Mouse (Mus musculus): Measurements from ENCODE around the gene Adcyap1r1. TPM values are rescaled to one million over a fixed set of nuclear protein-coding genes. Genes with fewer than 3 reads are reported as not detected.

The Adcyap1r1 gene
- total and polyA plus RNA-seq, 3 experiments, result not detected

GRCm38 (mm10) chr6:55416202-55416601 lies 35.6 kb upstream of the Adcyap1r1 start:
- peaks cover 87% of the 10 kb centered on the region for H3K27me3 ChIP-seq (replicated peaks)
- TF ChIP-seq IRF4 (IDR thresholded peaks at IDR 0.05; ENCODE audit: low read depth, low read length) (no peak), BHLHE40 (IDR thresholded peaks at IDR 0.05; ENCODE audit: low read depth, low read length) (no peak), NELFE (IDR thresholded peaks at IDR 0.05; ENCODE audit: low read depth, low read length) (no peak), ELF1 (IDR thresholded peaks at IDR 0.05; ENCODE audit: low read depth, low read length) (no peak), ZNF384 (IDR thresholded peaks at IDR 0.05; ENCODE audit: low read depth, low read length) (no peak), PAX5 (IDR thresholded peaks at IDR 0.05; ENCODE audit: low read length) (no peak), NRF1 (IDR thresholded peaks at IDR 0.05; ENCODE audit: low read depth, low read length) (no peak), EP300 (IDR thresholded peaks at IDR 0.05; ENCODE audit: low read length) (no peak)
- in situ Hi-C loops (cut with MboI; ENCODE audit: low pct_ligation_motif_present, low pct_unique_long_range_greater_than_20kb, low sequenced_read_pairs), result no loop called here
- no peak overlapping the region for H3K4me3 ChIP-seq (replicated peaks in 1 of 3; ENCODE audit: low read depth in 2 of 3, low read length in 2 of 3, poor library complexity in 1 of 3)
- no peaks in the 10 kb centered on the region for H3K36me3 ChIP-seq (replicated peaks in 1 of 2; ENCODE audit: control insufficient read depth in 1 of 2, insufficient read depth in 1 of 2, low read length in 1 of 2)
- no peaks in the 10 kb centered on the region for H3K4me1 ChIP-seq (ENCODE audit: control insufficient read depth in 1 of 2, insufficient read depth in 2 of 2)
- H3K9me3 ChIP-seq (replicated peaks; ENCODE audit: low read length), result no peaks in the 10 kb centered on the region
- no peak overlapping the region for H3K4me2 ChIP-seq (ENCODE audit: insufficient read depth, low read depth, poor library complexity, severe bottlenecking)
- H3K27ac ChIP-seq (ENCODE audit: insufficient read depth, low read depth), result no peak overlapping the region
- H3K79me2 ChIP-seq (replicated peaks; ENCODE audit: control insufficient read depth, extremely low read depth, insufficient read depth, poor library complexity, severe bottlenecking), result no peaks in the 10 kb centered on the region
- H3K9ac ChIP-seq (ENCODE audit: insufficient read depth, low read depth), result no peak overlapping the region
- dilution Hi-C loops (cut with MboI; ENCODE audit: extremely low pct_ligation_motif_present, extremely low pct_unique_long_range_greater_than_20kb, low sequenced_read_pairs), result no loop called here
- no peak for DNase-seq (ENCODE audit: extremely low read depth)

GRCm38 (mm10) chr6:55418746-55419410 lies 32.9 kb upstream of the Adcyap1r1 start:
- peaks cover 81% of the 10 kb centered on the region for H3K27me3 ChIP-seq (replicated peaks)
- no peak for DNase-seq (ENCODE audit: extremely low read depth)
- no peak for TF ChIP-seq GABPA (IDR thresholded peaks at IDR 0.05; ENCODE audit: insufficient replicate concordance, low read depth, low read length)
- H3K9ac ChIP-seq (ENCODE audit: insufficient read depth, low read depth), result no peak overlapping the region
- dilution Hi-C loops (cut with MboI; ENCODE audit: extremely low pct_ligation_motif_present, extremely low pct_unique_long_range_greater_than_20kb, low sequenced_read_pairs), result no loop called here
- H3K36me3 ChIP-seq (replicated peaks in 1 of 2; ENCODE audit: control insufficient read depth in 1 of 2, insufficient read depth in 1 of 2, low read length in 1 of 2), result no peaks in the 10 kb centered on the region
- H3K4me2 ChIP-seq (ENCODE audit: insufficient read depth, low read depth, poor library complexity, severe bottlenecking), result no peak overlapping the region
- H3K9me3 ChIP-seq (replicated peaks; ENCODE audit: low read length), result no peaks in the 10 kb centered on the region
- no peak overlapping the region for H3K27ac ChIP-seq (ENCODE audit: insufficient read depth, low read depth)
- H3K79me2 ChIP-seq (replicated peaks; ENCODE audit: control insufficient read depth, extremely low read depth, insufficient read depth, poor library complexity, severe bottlenecking), result no peaks in the 10 kb centered on the region
- no peaks in the 10 kb centered on the region for H3K4me1 ChIP-seq (ENCODE audit: control insufficient read depth in 1 of 2, insufficient read depth in 2 of 2)
- no peak overlapping the region for H3K4me3 ChIP-seq (replicated peaks in 1 of 3; ENCODE audit: low read depth in 2 of 3, low read length in 2 of 3, poor library complexity in 1 of 3)
- in situ Hi-C loops (cut with MboI; ENCODE audit: low pct_ligation_motif_present, low pct_unique_long_range_greater_than_20kb, low sequenced_read_pairs), result no loop called here

- Histone ChIP-seq H3K9ac (ENCODE audit: insufficient read depth, low read depth) (no peak overlapping the region), H3K36me3 (replicated peaks in 1 of 2; ENCODE audit: control insufficient read depth in 1 of 2, insufficient read depth in 1 of 2, low read length in 1 of 2) (no peaks in the 10 kb centered on the region), H3K4me3 (replicated peaks in 1 of 3; ENCODE audit: low read depth in 2 of 3, low read length in 2 of 3, poor library complexity in 1 of 3) (no peak overlapping the region), H3K27me3 (replicated peaks) (peaks cover 83% of the 10 kb centered on the region), H3K9me3 (replicated peaks; ENCODE audit: low read length) (no peaks in the 10 kb centered on the region), H3K4me2 (ENCODE audit: insufficient read depth, low read depth, poor library complexity, severe bottlenecking) (no peak overlapping the region), H3K79me2 (replicated peaks; ENCODE audit: control insufficient read depth, extremely low read depth, insufficient read depth, poor library complexity, severe bottlenecking) (no peaks in the 10 kb centered on the region), H3K4me1 (ENCODE audit: control insufficient read depth in 1 of 2, insufficient read depth in 2 of 2) (no peaks in the 10 kb centered on the region), H3K27ac (ENCODE audit: insufficient read depth, low read depth) (no peak overlapping the region)
- in situ Hi-C loops (cut with MboI; ENCODE audit: low pct_ligation_motif_present, low pct_unique_long_range_greater_than_20kb, low sequenced_read_pairs), result no loop called here
- TF ChIP-seq UBTF (IDR thresholded peaks at IDR 0.05; ENCODE audit: low read depth, low read length), result no peak
- TF ChIP-seq MEF2A (IDR thresholded peaks at IDR 0.05; ENCODE audit: borderline replicate concordance, low read depth, low read length), result no peak
- TF ChIP-seq JUN (IDR thresholded peaks at IDR 0.05; ENCODE audit: insufficient read depth, low read depth, low read length), result no peak
- no peak for TF ChIP-seq USF1 (IDR thresholded peaks at IDR 0.05; ENCODE audit: low read depth, low read length)
- no peak for TF ChIP-seq ELF1 (IDR thresholded peaks at IDR 0.05; ENCODE audit: low read depth, low read length)
- no peak for TF ChIP-seq NRF1 (IDR thresholded peaks at IDR 0.05; ENCODE audit: low read depth, low read length)
- TF ChIP-seq USF2 (conservative IDR thresholded peaks at IDR 0.05; ENCODE audit: low read depth, low read length), result no peak
- dilution Hi-C loops (cut with MboI; ENCODE audit: extremely low pct_ligation_motif_present, extremely low pct_unique_long_range_greater_than_20kb, low sequenced_read_pairs), result no loop called here
- DNase-seq (ENCODE audit: extremely low read depth), result no peak
Measured at GRCm38 (mm10) chr6:55420411-55420810, 31.4 kb upstream of the Adcyap1r1 start.

All from CH12.LX (cell line).